Mouse (Mus musculus) lung, embryonic 16.5 days (tissue): ENCODE measurements around the gene Ptch1. TPM values are rescaled to one million over a fixed set of nuclear protein-coding genes. Genes with fewer than 3 reads are reported as not detected.

Experiments
- ATAC-seq: fragments of 200-750 bp; cut with Nextera tagmentation; 2 replicates; pipeline ENCODE4 v1.8.0; 2017; ENCODE audit warnings: low read depth, mild to moderate bottlenecking, moderate library complexity
- H3K27ac ChIP-seq: fragments of 300-500 bp; sonication (generic); 2 replicates; pipeline ENCODE4 v1.5.1; 2014; ENCODE audit warnings: mild to moderate bottlenecking, control low read depth, low read length
- H3K27me3 ChIP-seq: fragments of 300-500 bp; sonication (generic); 2 replicates; pipeline ENCODE4 v1.6.1; 2014; ENCODE audit warnings: low read depth, low read length, mixed read lengths; ENCODE audit not compliant: control insufficient read depth, insufficient read depth
- H3K36me3 ChIP-seq: fragments of 300-500 bp; sonication (generic); 2 replicates; pipeline ENCODE4 v1.6.1; 2014; ENCODE audit warnings: low read length; ENCODE audit not compliant: control insufficient read depth, insufficient read depth
- H3K4me1 ChIP-seq: fragments of 300-500 bp; sonication (generic); replicated peaks from 2 replicates; pipeline ENCODE4 v1.6.1; 2014; ENCODE audit warnings: low read length, mixed read lengths; ENCODE audit not compliant: control insufficient read depth, insufficient read depth
- H3K4me2 ChIP-seq: fragments of 300-500 bp; sonication (generic); 2 replicates; pipeline ENCODE4 v1.6.1; 2014; ENCODE audit warnings: low read depth, low read length, control low read depth
- H3K4me3 ChIP-seq: fragments of 300-500 bp; sonication (generic); 2 replicates; pipeline ENCODE4 v1.5.1; 2014; ENCODE audit warnings: mild to moderate bottlenecking, low read length, control low read depth
- H3K9ac ChIP-seq: fragments of 300-500 bp; sonication (generic); 2 replicates; pipeline ENCODE4 v1.6.1; 2014; ENCODE audit warnings: low read length, control low read depth
- H3K9me3 ChIP-seq: fragments of 300-500 bp; sonication (generic); 2 replicates; pipeline ENCODE4 v1.6.1; 2016; ENCODE audit warnings: low read length; ENCODE audit not compliant: control insufficient read depth
- WGBS: fragments of 180-500 bp; shearing (Covaris S2); extraction: QIAGEN DNeasy Blood & Tissue Kit; methylation state at CpG from one replicate; pipeline ENCODE4 v1.1.7; 2014; 5-methylcytosine and 5-hydroxymethylcytosine counted together
- polyA plus RNA-seq: library from polyadenylated mRNA; unstranded; fragments of >200 nt; fragmentation: Nextera tagmentation; extraction: Ambion mirVana; gene quantifications from 2 replicates; pipeline ENCODE4 v1.2.1, GENCODE M21; 2015

Ptch1 gene
- polyA plus RNA-seq, 1 experiment from 2014 or later: 33.4 TPM

- H3K9ac ChIP-seq: no peak overlapping the region
- peaks cover 47% of the 10 kb centered on the region for H3K36me3 ChIP-seq
- H3K4me3 ChIP-seq: no peak overlapping the region
- ATAC-seq: no peak
- H3K4me2 ChIP-seq: no peak overlapping the region
- H3K9me3 ChIP-seq: no peaks in the 10 kb centered on the region
- WGBS: 19% methylated on average over 5 of the region's 5 CpGs
- no peaks in the 10 kb centered on the region for H3K27me3 ChIP-seq
- H3K27ac ChIP-seq: peak overlapping the region; percentile 43; the same call in 1 of the 2 replicates
- peaks cover 38% of the 10 kb centered on the region for H3K4me1 ChIP-seq
These were observed 28.5 kb downstream of the Ptch1 start for GRCm38 (mm10) chr13:63544967-63545253.

DNA sequence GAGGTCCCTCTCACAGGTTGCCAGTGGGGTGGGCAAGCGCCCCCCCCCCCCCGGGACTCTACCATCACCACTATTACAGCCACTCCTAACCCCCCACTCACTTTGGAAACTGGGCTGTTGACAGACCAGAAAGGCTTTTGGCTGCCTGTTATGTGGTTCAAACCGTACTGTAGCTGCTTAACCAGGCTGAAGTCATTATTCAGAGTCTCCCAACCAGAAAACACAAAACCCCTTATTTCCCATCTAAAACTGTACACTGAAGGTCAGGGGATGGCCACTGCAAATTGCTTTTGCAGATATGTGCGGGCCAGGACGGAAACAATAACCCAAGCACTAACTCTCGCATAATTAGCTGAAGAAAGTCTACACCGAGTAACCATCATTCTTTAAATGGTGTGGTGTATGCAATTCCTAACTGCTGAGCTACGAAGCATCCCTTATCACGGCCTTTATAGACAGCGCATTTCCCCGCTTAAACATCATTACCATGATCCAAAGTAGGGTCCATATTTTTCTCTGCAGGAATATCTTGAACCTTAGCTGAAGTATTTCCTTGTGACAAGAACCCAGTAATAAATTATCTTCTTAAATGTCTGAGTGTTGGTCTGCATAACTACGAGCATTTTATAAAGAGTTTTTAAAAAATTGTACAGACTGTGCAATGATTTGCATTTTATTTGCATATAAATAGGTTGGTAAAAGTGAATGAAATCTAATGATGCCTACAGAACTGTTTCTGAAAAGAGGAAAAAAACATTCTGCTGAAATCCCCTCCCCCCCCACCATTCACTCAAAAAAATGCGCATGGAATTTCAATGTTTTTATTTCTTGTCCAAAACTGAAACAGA, 29.1 kb downstream of the Ptch1 start:
- Histone ChIP-seq H3K27me3 (no peaks in the 10 kb centered on the region), H3K4me2 (no peak overlapping the region), H3K36me3 (peaks cover 53% of the 10 kb centered on the region), H3K4me3 (no peak overlapping the region), H3K9me3 (no peaks in the 10 kb centered on the region), H3K27ac (no peak overlapping the region), H3K4me1 (peaks cover 32% of the 10 kb centered on the region), H3K9ac (no peak overlapping the region)
- 64% methylated on average over 13 of the region's 13 CpGs for WGBS
- no peak for ATAC-seq

GRCm38 (mm10) chr13:63543459-63543858, 29.9 kb downstream of the Ptch1 start:
- no peaks in the 10 kb centered on the region for H3K27me3 ChIP-seq
- H3K9me3 ChIP-seq: no peaks in the 10 kb centered on the region
- no peak overlapping the region for H3K27ac ChIP-seq
- H3K9ac ChIP-seq: no peak overlapping the region
- no peak overlapping the region for H3K4me3 ChIP-seq
- ATAC-seq: no peak
- H3K4me2 ChIP-seq: no peak overlapping the region
- H3K36me3 ChIP-seq: peaks cover 61% of the 10 kb centered on the region
- WGBS: 51% methylated on average over 6 of the region's 6 CpGs
- peaks cover 23% of the 10 kb centered on the region for H3K4me1 ChIP-seq

- H3K36me3 ChIP-seq: peaks cover 63% of the 10 kb centered on the region
- peaks cover 20% of the 10 kb centered on the region for H3K4me1 ChIP-seq
- no peak overlapping the region for H3K9ac ChIP-seq
- no peak overlapping the region for H3K4me3 ChIP-seq
- 74% methylated on average over 3 of the region's 3 CpGs for WGBS
- H3K9me3 ChIP-seq: no peaks in the 10 kb centered on the region
- no peak overlapping the region for H3K4me2 ChIP-seq
- no peaks in the 10 kb centered on the region for H3K27me3 ChIP-seq
- ATAC-seq: no peak
- H3K27ac ChIP-seq: no peak overlapping the region
These were observed 30.5 kb downstream of the Ptch1 start for GRCm38 (mm10) chr13:63542796-63543384.

DNA sequence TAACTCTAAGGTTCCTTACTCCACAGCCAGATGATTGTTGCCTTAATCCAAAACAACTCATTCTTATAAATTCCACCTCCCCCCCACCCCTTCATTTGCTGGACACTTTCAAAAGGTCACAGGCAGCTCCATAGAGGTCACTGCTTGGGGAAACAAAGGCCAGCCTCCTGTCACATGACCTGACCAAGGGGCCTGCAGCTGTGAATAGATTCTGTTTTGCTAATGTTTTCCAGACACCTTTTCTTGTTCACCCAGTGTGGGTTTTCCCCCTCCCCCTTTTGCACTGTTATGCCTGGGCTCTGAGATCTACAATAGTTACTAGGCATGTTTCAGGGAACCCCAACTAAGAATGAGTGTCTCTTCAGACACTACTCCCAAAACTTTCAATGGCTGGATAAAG, 31.9 kb downstream of the Ptch1 start:
- no peak for ATAC-seq
- H3K36me3 ChIP-seq: peaks cover 73% of the 10 kb centered on the region
- H3K9me3 ChIP-seq: no peaks in the 10 kb centered on the region
- H3K9ac ChIP-seq: no peak overlapping the region
- H3K27me3 ChIP-seq: no peaks in the 10 kb centered on the region
- H3K4me2 ChIP-seq: no peak overlapping the region
- H3K4me1 ChIP-seq: peaks cover 22% of the 10 kb centered on the region
- no peak overlapping the region for H3K4me3 ChIP-seq
- no peak overlapping the region for H3K27ac ChIP-seq

GRCm38 (mm10) chr13:63540584-63540983, 32.8 kb downstream of the Ptch1 start:
- H3K4me3 ChIP-seq: no peak overlapping the region
- no peak overlapping the region for H3K4me2 ChIP-seq
- no peaks in the 10 kb centered on the region for H3K27me3 ChIP-seq
- H3K9me3 ChIP-seq: no peaks in the 10 kb centered on the region
- no peak overlapping the region for H3K27ac ChIP-seq
- no peak for ATAC-seq
- WGBS: 78% methylated on average over 12 of the region's 12 CpGs
- peaks cover 81% of the 10 kb centered on the region for H3K36me3 ChIP-seq
- peaks cover 24% of the 10 kb centered on the region for H3K4me1 ChIP-seq
- H3K9ac ChIP-seq: no peak overlapping the region

DNA sequence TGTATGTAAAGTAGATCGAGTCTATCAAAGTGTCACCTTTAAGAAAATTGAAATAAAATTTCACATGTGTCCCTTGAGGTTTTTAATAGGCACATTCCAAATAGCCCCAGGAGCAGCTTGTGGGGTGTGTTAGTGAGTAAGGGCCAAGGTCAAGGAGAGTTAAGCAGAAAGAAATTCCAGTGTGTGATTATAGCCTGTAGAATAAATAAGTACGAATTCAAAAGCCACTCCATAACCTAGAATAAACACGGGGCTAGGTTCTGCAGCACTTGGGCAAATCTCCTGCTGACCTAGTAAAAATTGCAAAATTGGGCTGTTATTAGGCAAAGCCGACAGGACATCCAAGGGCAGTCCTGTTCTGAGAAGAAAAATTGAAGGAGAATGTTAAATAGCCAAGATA, 38.4 kb downstream of the Ptch1 start:
- Histone ChIP-seq H3K27ac (peak overlapping the region; percentile 68), H3K4me2 (no peak overlapping the region), H3K27me3 (no peaks in the 10 kb centered on the region), H3K4me1 (peaks cover 32% of the 10 kb centered on the region), H3K9ac (no peak overlapping the region), H3K9me3 (no peaks in the 10 kb centered on the region), H3K36me3 (peaks cover 83% of the 10 kb centered on the region), H3K4me3 (no peak overlapping the region)
- 42% methylated on average over 4 of the region's 4 CpGs for WGBS
- ATAC-seq: peak; percentile 77

GRCm38 (mm10) chr13:63530857-63531256, 42.5 kb downstream of the Ptch1 start:
- Histone ChIP-seq H3K36me3 (peaks cover 70% of the 10 kb centered on the region), H3K9me3 (no peaks in the 10 kb centered on the region), H3K27me3 (no peaks in the 10 kb centered on the region), H3K27ac (peak overlapping the region; percentile 38; the same call in 1 of the 2 replicates), H3K4me1 (peaks cover 61% of the 10 kb centered on the region), H3K4me2 (no peak overlapping the region), H3K4me3 (no peak overlapping the region), H3K9ac (no peak overlapping the region)
- WGBS: 72% methylated on average over 9 of the region's 9 CpGs
- no peak for ATAC-seq

DNA sequence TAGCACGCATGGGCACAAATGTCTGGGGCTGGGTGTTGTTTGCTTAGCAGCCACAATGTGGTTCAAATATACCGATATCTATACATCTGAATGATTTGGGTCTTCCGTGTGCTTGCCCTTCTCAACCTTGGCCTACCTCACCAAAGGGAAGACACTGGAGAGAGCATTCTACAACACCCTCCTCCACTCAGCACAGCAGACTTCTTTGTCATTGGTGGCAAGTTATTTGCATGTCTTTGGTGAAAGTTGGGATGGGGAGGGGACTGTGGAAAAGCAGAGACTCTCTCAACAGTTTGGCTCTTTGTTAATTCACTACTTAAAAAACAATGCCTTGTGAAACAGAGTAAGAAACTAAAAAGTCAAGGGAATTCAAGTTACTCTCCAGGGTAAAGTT, 43.0 kb downstream of the Ptch1 start:
- Histone ChIP-seq H3K9ac (no peak overlapping the region), H3K4me2 (no peak overlapping the region), H3K27ac (peak overlapping the region; percentile 26), H3K4me3 (no peak overlapping the region), H3K36me3 (peaks cover 68% of the 10 kb centered on the region), H3K4me1 (peaks cover 61% of the 10 kb centered on the region), H3K9me3 (no peaks in the 10 kb centered on the region), H3K27me3 (no peaks in the 10 kb centered on the region)
- WGBS: 57% methylated on average over 3 of the region's 3 CpGs
- no peak for ATAC-seq
